Comparison of ENCODE assay signal across 8 mouse cellular contexts in genomic region chr8:91801839-91802238, GRCm38 (mm10). TPM values are rescaled to one million over a fixed set of nuclear protein-coding genes. Genes with fewer than 3 reads are reported as not detected.
DNase-seq lines count a peak whose midpoint lies in the region; ATAC-seq and TF ChIP-seq lines count a peak whose summit lies in the region.

Irx3 (minus strand) TSS chr8:91802067.

- H3K4me2 ChIP-seq in forebrain, embryonic 14.5 days (ENCODE audit: low read length): peak within 1 kb of the TSS; percentile 76
- peak within 1 kb of the TSS; percentile 75 for H3K4me2 ChIP-seq in limb, embryonic 12.5 days
- H3K4me2 ChIP-seq in midbrain, embryonic 15.5 days: peak within 1 kb of the TSS; percentile 80

- in situ Hi-C loops in ES-E14 (cut with MboI; ENCODE audit: low sequenced_read_pairs in 2 of 2, unreplicated experiment in 2 of 2): loop anchor here (5.0 to 10.0 kb wide), 4 partner anchors 333 to 873 kb away; partner anchors contain the start of gene Irx6 (in 1 of the 2)

- H3K27me3 ChIP-seq in forebrain, embryonic 14.5 days (replicated peaks; ENCODE audit: control insufficient read depth, insufficient read depth, low read length): peaks cover 92% of the 10 kb centered on the region
- peaks cover 100% of the 10 kb centered on the region for H3K27me3 ChIP-seq in limb, embryonic 12.5 days
- H3K27me3 ChIP-seq in midbrain, embryonic 15.5 days (replicated peaks): peaks cover 8% of the 10 kb centered on the region; the same call in 1 of the 2 replicates

- DNase-seq in ES-E14 (ENCODE audit: low read depth, low spot score): peak; percentile 77
- peak; percentile 52 for DNase-seq in cerebellum, adult 11 months
- DNase-seq in forebrain, embryonic 14.5 days (ENCODE audit: low spot score): peak; percentile 42
- peak; percentile 76 to 86 for DNase-seq in heart, postnatal 36 days
- DNase-seq in layer of hippocampus, postnatal 36 days: no peak

- intact Hi-C loops in heart, postnatal 36 days (cut with DNase I): loop anchor here (2.0 to 10.0 kb wide), 5 partner anchors 50 to 923 kb away; no protein-coding TSS in a partner anchor

- H3K4me3 ChIP-seq in ES-E14 (ENCODE audit: insufficient read depth in 1 of 2, low read depth in 1 of 2, low read length in 2 of 2, poor library complexity in 1 of 2, severe bottlenecking in 1 of 2): peak within 1 kb of the TSS; percentile 70 to 83
- H3K4me3 ChIP-seq in forebrain, embryonic 14.5 days (ENCODE audit: low read depth, low read length): peak within 1 kb of the TSS; percentile 40
- peak within 1 kb of the TSS; percentile 52 for H3K4me3 ChIP-seq in limb, embryonic 12.5 days (replicated peaks)
- H3K4me3 ChIP-seq in midbrain, embryonic 15.5 days: peak within 1 kb of the TSS; percentile 48

- H3K4me1 ChIP-seq in ES-E14 (ENCODE audit: control insufficient read depth in 2 of 2, insufficient read depth in 2 of 2, low read length in 2 of 2, poor library complexity in 1 of 2): peaks cover 0 to 9% of the 10 kb centered on the region in 2 experiments; a peak in 2 of 4 replicates
- peaks cover 10% of the 10 kb centered on the region for H3K4me1 ChIP-seq in forebrain, embryonic 14.5 days (ENCODE audit: control insufficient read depth, insufficient read depth, low read length)
- H3K4me1 ChIP-seq in limb, embryonic 12.5 days (replicated peaks): peaks cover 70% of the 10 kb centered on the region
- peaks cover 82% of the 10 kb centered on the region for H3K4me1 ChIP-seq in midbrain, embryonic 15.5 days

- WGBS in forebrain, embryonic 14.5 days: under 1% methylated on average over 26 of the region's 33 CpGs
- under 1% methylated on average over 32 of the region's 33 CpGs for WGBS in limb, embryonic 12.5 days
- under 1% methylated on average over 33 of the region's 33 CpGs for WGBS in midbrain, embryonic 15.5 days

- H3K27ac ChIP-seq in ES-E14 (ENCODE audit: insufficient read depth, low read depth, low read length, poor library complexity, severe bottlenecking): no peak within 1 kb of the TSS
- peak within 1 kb of the TSS; percentile 48; the same call in 1 of the 2 replicates for H3K27ac ChIP-seq in forebrain, embryonic 14.5 days (ENCODE audit: low read depth, low read length)
- H3K27ac ChIP-seq in limb, embryonic 12.5 days: peak within 1 kb of the TSS; percentile 78
- H3K27ac ChIP-seq in midbrain, embryonic 15.5 days: peak within 1 kb of the TSS; percentile 88

- no peaks in the 10 kb centered on the region for H3K9me3 ChIP-seq in ES-E14 (ENCODE audit: control insufficient read depth, insufficient read depth, low read depth, low read length)
- no peaks in the 10 kb centered on the region for H3K9me3 ChIP-seq in forebrain, embryonic 14.5 days (replicated peaks; ENCODE audit: control insufficient read depth, low read length)
- no peaks in the 10 kb centered on the region for H3K9me3 ChIP-seq in limb, embryonic 12.5 days
- H3K9me3 ChIP-seq in midbrain, embryonic 15.5 days: no peaks in the 10 kb centered on the region

- ATAC-seq in forebrain, embryonic 14.5 days: 0 out of 2 replicates have a peak, but pooled peaks have one; percentile 4
- no peak for ATAC-seq in limb, embryonic 12.5 days (ENCODE audit: insufficient number of reproducible peaks, insufficient read depth, low FRiP score, low TSS enrichment, low read depth)
- peak; percentile 65 for ATAC-seq in midbrain, embryonic 15.5 days (replicated peaks)
- ATAC-seq in inflammation-experienced regulatory T-cells, adult 6 months: no peak

- H3K36me3 ChIP-seq in ES-E14 (ENCODE audit: control insufficient read depth, insufficient read depth, low read length, poor library complexity, severe bottlenecking): no peaks in the 10 kb centered on the region
- no peaks in the 10 kb centered on the region for H3K36me3 ChIP-seq in forebrain, embryonic 14.5 days (ENCODE audit: control insufficient read depth, insufficient read depth, low read length)
- H3K36me3 ChIP-seq in limb, embryonic 12.5 days: no peaks in the 10 kb centered on the region
- H3K36me3 ChIP-seq in midbrain, embryonic 15.5 days (replicated peaks): no peaks in the 10 kb centered on the region

- H3K9ac ChIP-seq in ES-E14 (ENCODE audit: insufficient read depth, low read depth, low read length, poor library complexity, severe bottlenecking): peak within 1 kb of the TSS; percentile 54
- H3K9ac ChIP-seq in forebrain, embryonic 14.5 days (ENCODE audit: low read length): peak within 1 kb of the TSS; percentile 58
- peak within 1 kb of the TSS; percentile 68 for H3K9ac ChIP-seq in limb, embryonic 12.5 days (replicated peaks)
- H3K9ac ChIP-seq in midbrain, embryonic 15.5 days: peak within 1 kb of the TSS; percentile 69

TF ChIP-seq in ES-E14, 5 proteins besides CTCF, POLR2A, EP300 and RAD21:
- TF ChIP-seq HCFC1 (IDR thresholded peaks at IDR 0.05; ENCODE audit: borderline replicate concordance, insufficient read depth, low read length): peak; percentile 24; the same call in 1 of the 2 replicates
- TF ChIP-seq CHD2 (IDR thresholded peaks at IDR 0.05; ENCODE audit: low read depth, low read length): no peak
- no peak for TF ChIP-seq ZNF384 (IDR thresholded peaks at IDR 0.05; ENCODE audit: low read depth, low read length)

RNA-seq across cellular contexts. Expression of gene Irx3, which starts in this region (rescaled TPM):
- total RNA-seq in ES-E14 (2012; rRNA removed): 0.42 and 0.98 TPM in 2 replicates
- polyA plus RNA-seq in forebrain, embryonic 14.5 days (2014; fragmentation: Nextera tagmentation; extraction: Ambion mirVana): 1.4 and 1.5 TPM in 2 replicates
- 10 to 100 TPM; 30.0 to 41.2 TPM for total RNA-seq in heart, postnatal 36 days (2021)
- polyA plus RNA-seq in limb, embryonic 12.5 days (2016; fragmentation: Nextera tagmentation; extraction: Ambion mirVana): 8.9 and 11.0 TPM in 2 replicates
- polyA plus RNA-seq in midbrain, embryonic 15.5 days (2015; fragmentation: Nextera tagmentation; extraction: Ambion mirVana): 22.1 and 26.1 TPM in 2 replicates
- under 1 TPM; 0.23 to 0.25 TPM for total RNA-seq in layer of hippocampus, postnatal 36 days (2021)
- polyA plus RNA-seq in inflammation-experienced regulatory T-cells, adult 6 months (2017; shearing (Covaris generic)): not detected

Comparison
In these comparisons a context has a peak if more than half of its experiments do, and no peak if none do; other contexts are left out.
1. RNA of gene Irx3 (total RNA-seq): 30.0 to 41.2 TPM in heart, postnatal 36 days; 0.42 to 0.98 TPM in ES-E14 and 0.23 to 0.25 TPM in layer of hippocampus, postnatal 36 days; every median in the first group is over 10 times any median in the second.
2. Peak in DNase-seq, H3K4me3 ChIP-seq and H3K9ac ChIP-seq in ES-E14; RNA of the gene not detected or under 1 TPM.
3. DNase-seq: peak in cerebellum, adult 11 months (single experiment), forebrain, embryonic 14.5 days (single experiment) and heart, postnatal 36 days (2 of 2); none in layer of hippocampus, postnatal 36 days (0 of 2).
4. ATAC-seq: peak in forebrain, embryonic 14.5 days (single experiment) and midbrain, embryonic 15.5 days (single experiment); none in limb, embryonic 12.5 days (single experiment) and inflammation-experienced regulatory T-cells, adult 6 months (single experiment).
5. Peak in every context shown above with its lines, with median percentiles within 50 percentile points of each other: H3K4me3 ChIP-seq, H3K9ac ChIP-seq and H3K4me2 ChIP-seq.